Mouse (Mus musculus) thymus, postnatal 25 days (tissue): Measurements from ENCODE around the gene Cdh23.
A peak's percentile ranks its signal among the peaks of the same experiment; 100 is the strongest.

Experiments used
- DNase-seq: peaks from one replicate; pipeline ENCODE4 v3.0.0; 2022

Cdh23 gene

GRCm38 (mm10) chr10:60304854-60305628, 391.2 kb downstream of the Cdh23 start:
- DNase-seq = peak; percentile 79

GRCm38 (mm10) chr10:60303419-60303818, 392.9 kb downstream of the Cdh23 start:
- DNase-seq = no peak

- DNase-seq = no peak
These were observed 396.7 kb downstream of the Cdh23 start for GRCm38 (mm10) chr10:60299636-60300035.

- DNase-seq = no peak
These were observed 400.3 kb downstream of the Cdh23 start for GRCm38 (mm10) chr10:60296027-60296426.

- DNase-seq = no peak
These were observed 400.9 kb downstream of the Cdh23 start for GRCm38 (mm10) chr10:60295356-60295755.

- no peak for DNase-seq
These were observed 401.7 kb downstream of the Cdh23 start for GRCm38 (mm10) chr10:60294621-60295020.

- DNase-seq = no peak
These were observed 404.1 kb downstream of the Cdh23 start for GRCm38 (mm10) chr10:60292209-60292608.

GRCm38 (mm10) chr10:60290739-60291110, 405.6 kb downstream of the Cdh23 start:
- no peak for DNase-seq

GRCm38 (mm10) chr10:60290026-60290738, 406.1 kb downstream of the Cdh23 start:
- no peak for DNase-seq

GRCm38 (mm10) chr10:60289216-60289615, 407.1 kb downstream of the Cdh23 start:
- peak; percentile 58 for DNase-seq

- no peak for DNase-seq
These were observed 408.6 kb downstream of the Cdh23 start for GRCm38 (mm10) chr10:60287726-60288125.

GRCm38 (mm10) chr10:60287161-60287560, 409.1 kb downstream of the Cdh23 start:
- DNase-seq = no peak

- DNase-seq = no peak
These were observed 409.7 kb downstream of the Cdh23 start for GRCm38 (mm10) chr10:60286546-60286945.

- no peak for DNase-seq
These were observed 410.5 kb downstream of the Cdh23 start for GRCm38 (mm10) chr10:60285676-60286372.

GRCm38 (mm10) chr10:60285183-60285582, 411.1 kb downstream of the Cdh23 start:
- DNase-seq = no peak

- peak; percentile 83 for DNase-seq
These were observed 411.6 kb downstream of the Cdh23 start for GRCm38 (mm10) chr10:60284676-60285111.

- no peak for DNase-seq
These were observed 412.0 kb downstream of the Cdh23 start for GRCm38 (mm10) chr10:60284248-60284647.

- peak; percentile 65 for DNase-seq
These were observed 413.9 kb downstream of the Cdh23 start for GRCm38 (mm10) chr10:60282116-60283014.

- DNase-seq = no peak
These were observed 414.7 kb downstream of the Cdh23 start for GRCm38 (mm10) chr10:60281571-60282050.

GRCm38 (mm10) chr10:60280353-60280752, 415.9 kb downstream of the Cdh23 start:
- no peak for DNase-seq

GRCm38 (mm10) chr10:60279941-60280301, 416.4 kb downstream of the Cdh23 start:
- peak; percentile 47 for DNase-seq

- peak; percentile 60 for DNase-seq
These were observed 416.9 kb downstream of the Cdh23 start for GRCm38 (mm10) chr10:60279290-60279940.
